Mouse (Mus musculus) myocyte (in vitro differentiated cells): Measurements from ENCODE around the gene Arid4a. TPM values are rescaled to one million over a fixed set of nuclear protein-coding genes. Genes with fewer than 3 reads are reported as not detected.

ENCODE experiments used
- H3K27me3 ChIP-seq: one replicate; pipeline ENCODE4 v1.6.1; 2011; ENCODE audit not compliant: control insufficient read depth, insufficient read depth, insufficient read length
- H3K36me3 ChIP-seq: one replicate; pipeline ENCODE4 v1.6.1; 2011; ENCODE audit not compliant: control insufficient read depth, insufficient read depth
- H3K4me2 ChIP-seq: one replicate; pipeline ENCODE4 v1.6.1; 2011; ENCODE audit warnings: low read depth, control low read depth
- H3K4me3 ChIP-seq: one replicate; pipeline ENCODE4 v1.5.1; 2011; ENCODE audit warnings: mild to moderate bottlenecking, control low read depth, moderate library complexity
- H3K79me2 ChIP-seq: one replicate; pipeline ENCODE4 v1.6.1; 2011; ENCODE audit not compliant: control insufficient read depth, insufficient read depth
- H3ac ChIP-seq: one replicate; pipeline ENCODE4 v1.6.1; 2011; ENCODE audit not compliant: control insufficient read depth, insufficient read length
- CEBPB ChIP-seq: IDR thresholded peaks from 2 replicates; pipeline ENCODE4 v1.6.1; 2011; ENCODE audit warnings: mild to moderate bottlenecking, moderate library complexity; ENCODE audit not compliant: poor library complexity, insufficient read depth, severe bottlenecking
- E2F4 ChIP-seq: IDR thresholded peaks from one replicate; pipeline ENCODE4 v1.6.1; 2011; ENCODE audit warnings: mild to moderate bottlenecking, control low read depth, moderate library complexity; ENCODE audit not compliant: insufficient read depth
- MAX ChIP-seq: IDR thresholded peaks from one replicate; pipeline ENCODE4 v1.6.1; 2011; ENCODE audit warnings: low read depth, mild to moderate bottlenecking, control low read depth
- MYOD1 ChIP-seq, 3 experiments: IDR thresholded peaks; one replicate each; pipeline ENCODE4 v1.6.1; 2011; ENCODE audit warnings: control low read depth in 2 of 3, low read depth in 2 of 3, mild to moderate bottlenecking in 2 of 3, moderate library complexity in 1 of 3; ENCODE audit not compliant: insufficient read length in 2 of 3, control insufficient read depth in 1 of 3
- MYOG ChIP-seq, 3 experiments: IDR thresholded peaks; one replicate each; pipeline ENCODE4 v1.6.1; 2011; ENCODE audit warnings: control low read depth in 2 of 3, low read depth in 2 of 3, mild to moderate bottlenecking in 2 of 3; ENCODE audit not compliant: insufficient read length in 2 of 3, control insufficient read depth in 1 of 3, insufficient read depth in 1 of 3
- POLR2A ChIP-seq: IDR thresholded peaks from one replicate; pipeline ENCODE4 v1.6.1; 2011; ENCODE audit warnings: low read depth, mild to moderate bottlenecking, control low read depth, moderate library complexity; ENCODE audit not compliant: insufficient read length
- POLR2AphosphoS2 ChIP-seq: IDR thresholded peaks from one replicate; pipeline ENCODE4 v1.6.1; 2011; ENCODE audit warnings: low read depth, control low read depth; ENCODE audit not compliant: insufficient read length
- REST ChIP-seq: IDR thresholded peaks from one replicate; pipeline ENCODE4 v1.6.1; 2011; ENCODE audit warnings: mild to moderate bottlenecking, control low read depth, moderate library complexity; ENCODE audit not compliant: insufficient read depth, insufficient read length
- SRF ChIP-seq: IDR thresholded peaks from one replicate; pipeline ENCODE4 v1.6.1; 2011; ENCODE audit warnings: low read depth; ENCODE audit not compliant: control insufficient read depth, insufficient read length
- TCF12 ChIP-seq: IDR thresholded peaks from one replicate; pipeline ENCODE4 v1.6.1; 2011; ENCODE audit warnings: mild to moderate bottlenecking, control low read depth; ENCODE audit not compliant: poor library complexity, insufficient read depth, severe bottlenecking
- TCF3 ChIP-seq: IDR thresholded peaks from one replicate; pipeline ENCODE4 v1.6.1; 2011; ENCODE audit warnings: low read depth, control low read depth; ENCODE audit not compliant: insufficient read length
- USF1 ChIP-seq: IDR thresholded peaks from one replicate; pipeline ENCODE4 v1.6.1; 2011; ENCODE audit warnings: low read depth, mild to moderate bottlenecking, control low read depth, moderate library complexity
- polyA plus RNA-seq: library from polyadenylated mRNA; unstranded; fragments of >200 nt; fragmentation: generic; extraction: Trizol; gene quantifications from one replicate; pipeline ENCODE4 v1.2.1, GENCODE M21; 2012; ENCODE audit warnings: missing spikeins

Gene Arid4a
- polyA plus RNA-seq, 1 experiment = 1.7 TPM

DNA sequence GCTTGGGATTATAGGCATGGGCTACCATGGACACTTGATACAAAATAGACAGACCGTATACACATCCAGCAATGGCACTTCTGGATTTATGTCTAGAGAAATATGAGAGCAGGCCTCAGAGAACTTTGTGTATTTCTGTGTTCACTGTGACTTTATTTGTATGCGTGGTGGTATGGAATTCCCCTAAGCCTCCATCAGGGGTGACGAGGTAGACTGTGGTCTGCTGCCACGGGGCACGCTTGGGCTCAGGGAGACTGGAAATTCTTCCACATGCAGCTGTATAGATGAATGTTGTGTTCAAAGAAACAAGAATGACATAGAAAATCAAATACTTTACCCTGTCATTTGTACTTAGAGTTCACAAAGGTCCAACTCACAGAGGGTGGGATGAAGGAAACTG lies 14.9 kb downstream of the Arid4a start:
- H3K36me3 ChIP-seq = peaks cover 21% of the 10 kb centered on the region
- H3K27me3 ChIP-seq = no peaks in the 10 kb centered on the region
- no peak for TF ChIP-seq CEBPB
- TF ChIP-seq SRF = no peak
- TF ChIP-seq TCF3 = no peak
- no peak for TF ChIP-seq REST
- TF ChIP-seq USF1 = no peak
- TF ChIP-seq MYOD1 (IDR thresholded peaks at IDR 0.05; ENCODE audit: control insufficient read depth in 1 of 3, insufficient read length in 2 of 3, low read depth in 2 of 3) = no peak
- no peak for TF ChIP-seq E2F4
- no peak for TF ChIP-seq MYOG (IDR thresholded peaks at IDR 0.05; ENCODE audit: control insufficient read depth in 1 of 3, insufficient read depth in 1 of 3, insufficient read length in 2 of 3, low read depth in 2 of 3)
- no peak for TF ChIP-seq POLR2AphosphoS2
- no peak for TF ChIP-seq MAX
- no peak for TF ChIP-seq TCF12
- no peak for TF ChIP-seq POLR2A
- no peak overlapping the region for H3ac ChIP-seq
- no peak overlapping the region for H3K4me2 ChIP-seq
- H3K79me2 ChIP-seq = no peaks in the 10 kb centered on the region
- H3K4me3 ChIP-seq = no peak overlapping the region

DNA sequence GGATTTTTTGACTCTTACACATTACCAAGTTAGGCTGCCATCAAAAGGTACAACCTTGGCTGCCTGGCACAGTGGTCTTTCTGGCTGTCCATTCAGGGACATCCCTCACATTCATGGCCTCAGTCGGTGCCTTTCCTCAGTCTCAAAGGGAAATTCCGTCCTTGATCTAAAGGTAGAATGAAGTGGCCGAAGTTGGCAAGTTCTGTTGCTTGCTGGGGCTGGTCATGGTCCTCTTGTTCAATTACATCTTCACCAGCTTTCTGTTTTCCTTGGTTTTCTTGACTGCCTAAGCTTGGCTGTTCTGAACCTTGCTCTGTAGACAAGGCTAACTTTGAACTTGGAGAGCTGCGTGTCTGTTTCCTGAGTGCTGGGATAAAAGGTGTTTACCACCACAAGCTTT lies 20.0 kb downstream of the Arid4a start:
- H3ac ChIP-seq = no peak overlapping the region
- H3K4me3 ChIP-seq = no peak overlapping the region
- TF ChIP-seq CEBPB = no peak
- TF ChIP-seq MYOD1 (IDR thresholded peaks at IDR 0.05; ENCODE audit: control insufficient read depth in 1 of 3, insufficient read length in 2 of 3, low read depth in 2 of 3) = no peak
- TF ChIP-seq MAX = no peak
- TF ChIP-seq REST = no peak
- TF ChIP-seq USF1 = no peak
- TF ChIP-seq POLR2A = no peak
- no peak for TF ChIP-seq TCF3
- no peak for TF ChIP-seq TCF12
- no peak for TF ChIP-seq POLR2AphosphoS2
- no peak for TF ChIP-seq MYOG (IDR thresholded peaks at IDR 0.05; ENCODE audit: control insufficient read depth in 1 of 3, insufficient read depth in 1 of 3, insufficient read length in 2 of 3, low read depth in 2 of 3)
- no peak for TF ChIP-seq SRF
- H3K79me2 ChIP-seq = no peaks in the 10 kb centered on the region
- H3K36me3 ChIP-seq = peaks cover 26% of the 10 kb centered on the region
- no peaks in the 10 kb centered on the region for H3K27me3 ChIP-seq
- no peak overlapping the region for H3K4me2 ChIP-seq

DNA sequence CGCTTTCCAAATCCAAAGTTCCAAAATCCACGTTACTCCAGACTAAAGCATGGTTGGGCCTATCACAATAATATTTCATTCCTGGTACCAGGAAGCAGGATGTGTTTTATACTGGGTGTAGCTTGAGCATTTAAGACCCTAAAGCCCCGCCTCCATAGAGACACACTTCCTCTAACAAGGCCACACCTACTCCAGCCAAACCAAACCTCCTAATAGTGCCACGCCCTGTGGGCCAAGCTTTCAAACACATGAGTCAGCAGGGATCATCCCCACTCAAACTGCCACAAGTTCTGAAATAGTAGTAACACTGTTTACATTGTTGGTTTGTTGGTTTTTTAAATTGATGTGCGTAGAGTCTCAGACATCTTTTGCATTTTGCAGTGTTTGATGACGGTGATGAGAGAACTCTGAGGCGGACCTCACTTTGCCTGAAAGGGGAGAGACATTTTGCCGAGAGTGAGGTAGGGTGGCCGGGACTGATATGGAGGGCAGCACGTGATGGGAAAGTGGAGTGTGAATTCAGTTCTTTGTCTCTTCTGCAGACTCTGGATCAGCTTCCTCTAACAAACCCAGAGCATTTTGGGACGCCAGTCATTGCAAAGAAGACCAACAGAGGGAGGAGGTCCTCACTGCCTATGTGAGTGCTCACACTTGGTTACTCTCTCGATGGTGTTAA lies 21.1 kb downstream of the Arid4a start:
- Histone ChIP-seq H3ac (no peak overlapping the region), H3K27me3 (no peaks in the 10 kb centered on the region), H3K4me2 (no peak overlapping the region), H3K79me2 (no peaks in the 10 kb centered on the region), H3K36me3 (peaks cover 30% of the 10 kb centered on the region), H3K4me3 (no peak overlapping the region)
- no peak for TF ChIP-seq MAX
- no peak for TF ChIP-seq MYOG (IDR thresholded peaks at IDR 0.05; ENCODE audit: control insufficient read depth in 1 of 3, insufficient read depth in 1 of 3, insufficient read length in 2 of 3, low read depth in 2 of 3)
- no peak for TF ChIP-seq SRF

DNA sequence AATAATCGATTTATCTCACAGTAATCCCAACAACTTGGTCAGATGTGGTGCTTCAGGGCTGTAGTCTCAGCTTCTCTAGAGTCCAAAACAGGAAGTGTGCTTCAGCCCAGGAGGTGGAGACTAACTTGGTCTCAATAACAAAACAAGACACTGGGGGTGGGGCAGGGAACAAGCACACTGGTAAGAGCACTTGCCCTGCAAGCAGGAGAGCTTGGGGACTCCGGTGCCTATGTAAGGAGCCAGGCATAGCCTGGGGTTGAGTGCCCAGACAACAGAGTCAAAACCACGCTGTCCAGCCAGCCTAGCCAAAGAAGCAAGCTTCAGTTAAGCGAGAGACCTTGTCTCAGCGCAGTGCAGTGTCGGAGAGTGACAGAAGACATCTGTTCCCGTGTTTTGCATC lies 24.7 kb downstream of the Arid4a start:
- Histone ChIP-seq H3K27me3 (no peaks in the 10 kb centered on the region), H3K4me2 (no peak overlapping the region), H3K36me3 (peaks cover 33% of the 10 kb centered on the region), H3K4me3 (no peak overlapping the region), H3ac (no peak overlapping the region), H3K79me2 (no peaks in the 10 kb centered on the region)
- TF ChIP-seq POLR2A (no peak), SRF (no peak), TCF3 (no peak), MAX (no peak), E2F4 (no peak), CEBPB (no peak), MYOD1 (IDR thresholded peaks at IDR 0.05; ENCODE audit: control insufficient read depth in 1 of 3, insufficient read length in 2 of 3, low read depth in 2 of 3) (no peak), REST (no peak), TCF12 (no peak), USF1 (no peak), POLR2AphosphoS2 (no peak)

DNA sequence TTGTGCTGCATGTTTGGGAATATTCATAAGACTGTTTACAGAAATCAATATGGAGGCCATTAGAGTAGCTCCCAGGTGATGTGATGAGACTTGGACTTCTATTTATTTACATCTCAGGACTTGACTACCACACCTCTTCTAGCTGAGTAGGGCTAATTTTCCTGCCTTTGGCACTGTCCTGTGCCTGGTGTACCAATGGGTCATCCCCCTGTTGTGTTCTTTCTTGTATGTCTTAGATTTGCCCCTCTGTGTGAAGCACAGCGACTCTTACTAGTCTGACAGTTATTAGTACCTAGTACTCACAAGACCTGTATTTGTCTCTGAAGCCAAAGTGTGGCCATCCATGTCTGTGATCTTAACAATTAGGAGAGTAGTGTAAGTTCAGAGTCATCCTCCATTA lies 26.7 kb downstream of the Arid4a start:
- TF ChIP-seq POLR2AphosphoS2 = no peak
- TF ChIP-seq POLR2A = no peak
- no peak for TF ChIP-seq MYOD1 (IDR thresholded peaks at IDR 0.05; ENCODE audit: control insufficient read depth in 1 of 3, insufficient read length in 2 of 3, low read depth in 2 of 3)
- TF ChIP-seq E2F4 = no peak
- TF ChIP-seq USF1 = no peak
- no peak overlapping the region for H3K4me3 ChIP-seq

More for the DNA sequence above, 26.7 kb downstream of the Arid4a start:
- no peaks in the 10 kb centered on the region for H3K27me3 ChIP-seq
- H3K79me2 ChIP-seq = no peaks in the 10 kb centered on the region
- H3K36me3 ChIP-seq = peaks cover 47% of the 10 kb centered on the region
- no peak overlapping the region for H3ac ChIP-seq
- H3K4me2 ChIP-seq = no peak overlapping the region
